Mouse (Mus musculus) CH12.LX (cell line): ENCODE measurements around the gene Ankzf1.

Experiments used
- CTCF ChIP-seq, 2 experiments: IDR thresholded peaks in 1 of 2; conservative IDR thresholded peaks in 1 of 2; 2 replicates each; pipeline ENCODE4 v1.5.1; 2011 to 2012; ENCODE audit warnings: low read depth in 2 of 2, low read length in 2 of 2, improper control_type of control experiment in 1 of 2, inconsistent platforms in 1 of 2, mild to moderate bottlenecking in 1 of 2, moderate library complexity in 1 of 2
- SIN3A ChIP-seq: IDR thresholded peaks from 2 replicates; pipeline ENCODE4 v1.6.1; 2012; ENCODE audit warnings: low read length, improper control_type of control experiment, inconsistent platforms
- ZNF384 ChIP-seq: IDR thresholded peaks from 2 replicates; pipeline ENCODE4 v1.6.1; 2012; ENCODE audit warnings: low read depth, low read length, improper control_type of control experiment, inconsistent platforms

- TF ChIP-seq CTCF (conservative IDR thresholded peaks at IDR 0.05 in 1 of 2, IDR thresholded peaks at IDR 0.05 in 1 of 2; ENCODE audit: low read depth in 2 of 2, low read length in 2 of 2) (no peak), SIN3A (peak; percentile 14; the same call in 1 of the 2 replicates), ZNF384 (no peak)
Observed at GRCm38 (mm10) chr1:75236117-75237050, 44.4 kb downstream of the Ankzf1 start, which contains the start of gene Dnajb2.
